Mouse (Mus musculus) kidney, embryonic 15.5 days (tissue): Measurements from ENCODE around the gene Suox. TPM values are rescaled to one million over a fixed set of nuclear protein-coding genes. Genes with fewer than 3 reads are reported as not detected.

Experiments
- ATAC-seq: fragments of 200-750 bp; cut with Nextera tagmentation; replicated peaks from 2 replicates; pipeline ENCODE4 v1.8.0; 2017; ENCODE audit warnings: moderate TSS enrichment; ENCODE audit not compliant: low FRiP score
- H3K27ac ChIP-seq: fragments of 300-500 bp; sonication (generic); 2 replicates; pipeline ENCODE4 v1.5.1; 2015; ENCODE audit warnings: mild to moderate bottlenecking, inconsistent platforms
- H3K27me3 ChIP-seq: fragments of 300-500 bp; sonication (generic); 2 replicates; pipeline ENCODE4 v1.6.1; 2015; ENCODE audit warnings: inconsistent platforms
- H3K36me3 ChIP-seq: fragments of 300-500 bp; sonication (generic); 2 replicates; pipeline ENCODE4 v1.6.1; 2015; ENCODE audit warnings: inconsistent platforms
- H3K4me1 ChIP-seq: fragments of 300-500 bp; sonication (generic); 2 replicates; pipeline ENCODE4 v1.6.1; 2015; ENCODE audit warnings: inconsistent platforms
- H3K4me2 ChIP-seq: fragments of 300-500 bp; sonication (generic); 2 replicates; pipeline ENCODE4 v1.6.1; 2015; ENCODE audit warnings: moderate library complexity, mild to moderate bottlenecking, inconsistent platforms
- H3K4me3 ChIP-seq: fragments of 300-500 bp; sonication (generic); replicated peaks from 2 replicates; pipeline ENCODE4 v1.5.1; 2015; ENCODE audit warnings: mild to moderate bottlenecking, inconsistent platforms
- H3K9ac ChIP-seq: fragments of 300-500 bp; sonication (generic); 2 replicates; pipeline ENCODE4 v1.6.1; 2015; ENCODE audit warnings: mild to moderate bottlenecking, inconsistent platforms
- H3K9me3 ChIP-seq: fragments of 300-500 bp; sonication (generic); replicated peaks from 2 replicates; pipeline ENCODE4 v1.6.1; 2016; ENCODE audit warnings: inconsistent platforms
- WGBS: fragments of 180-500 bp; shearing (Covaris S2); methylation state at CpG from one replicate; pipeline ENCODE4 v1.1.7; 2015; ENCODE audit warnings: mixed read lengths; 5-methylcytosine and 5-hydroxymethylcytosine counted together
- polyA plus RNA-seq: library from polyadenylated mRNA; unstranded; fragments of >200 nt; fragmentation: Nextera tagmentation; extraction: Ambion mirVana; gene quantifications from 2 replicates; pipeline ENCODE4 v1.2.1, GENCODE M21; 2015

Suox gene
- polyA plus RNA-seq, 1 experiment from 2014 or later: 13.2 TPM

DNA sequence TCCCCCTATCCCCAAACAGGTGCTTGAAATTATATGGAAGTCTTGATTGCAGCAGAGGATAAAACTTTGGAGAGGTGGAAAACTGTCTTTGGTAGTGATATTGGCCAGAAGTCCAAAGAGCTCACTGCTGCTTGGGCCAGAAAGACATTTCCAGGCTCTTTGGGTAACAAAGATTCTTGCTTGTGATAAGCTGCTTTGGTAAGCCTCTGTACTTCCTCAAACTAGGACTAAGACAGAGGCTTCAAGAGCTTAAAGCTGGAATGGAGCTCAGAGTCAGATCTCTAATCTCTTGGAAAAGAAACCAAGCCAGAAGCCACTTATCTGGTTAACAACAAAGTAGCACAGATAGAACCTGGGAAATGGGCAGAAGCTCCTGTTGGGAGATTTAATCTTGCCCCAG lies 11.4 kb downstream of the Suox start:
- Histone ChIP-seq H3K9me3 (no peaks in the 10 kb centered on the region), H3K4me1 (0 out of 2 replicates have a peak, but pooled peaks cover 5% of the 10 kb centered on the region), H3K9ac (no peak overlapping the region), H3K4me2 (no peak overlapping the region), H3K27me3 (no peaks in the 10 kb centered on the region), H3K36me3 (no peaks in the 10 kb centered on the region), H3K4me3 (no peak overlapping the region), H3K27ac (no peak overlapping the region)
- ATAC-seq: no peak

DNA sequence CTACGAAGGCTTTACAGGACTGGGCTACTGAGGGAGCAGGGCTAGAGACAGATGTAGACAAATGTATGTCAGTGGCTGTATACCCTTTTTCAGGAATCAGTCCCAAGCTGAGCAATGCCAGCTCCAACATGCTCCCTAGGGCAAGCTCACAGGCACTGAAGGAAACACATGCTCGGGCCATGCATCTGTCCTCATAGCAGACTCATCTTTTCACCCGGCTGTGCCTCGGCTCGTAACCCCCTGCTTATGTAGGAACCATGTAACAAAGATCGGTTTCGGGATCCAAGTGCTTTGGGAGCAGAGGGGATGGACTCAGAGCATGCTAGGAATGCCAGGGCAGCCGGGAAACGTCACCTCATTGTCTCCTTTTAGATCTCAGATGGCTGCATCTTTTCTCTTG lies 14.4 kb downstream of the Suox start:
- ATAC-seq: no peak
- Histone ChIP-seq H3K4me1 (0 out of 2 replicates have a peak, but pooled peaks cover 5% of the 10 kb centered on the region), H3K27ac (no peak overlapping the region), H3K4me2 (no peak overlapping the region), H3K36me3 (no peaks in the 10 kb centered on the region), H3K9me3 (no peaks in the 10 kb centered on the region), H3K27me3 (no peaks in the 10 kb centered on the region), H3K4me3 (no peak overlapping the region), H3K9ac (no peak overlapping the region)
- 43% methylated on average over 9 of the region's 9 CpGs for WGBS

- Histone ChIP-seq H3K9ac (no peak overlapping the region), H3K27me3 (no peaks in the 10 kb centered on the region), H3K9me3 (no peaks in the 10 kb centered on the region), H3K4me1 (0 out of 2 replicates have a peak, but pooled peaks cover 5% of the 10 kb centered on the region), H3K4me2 (no peak overlapping the region), H3K36me3 (no peaks in the 10 kb centered on the region), H3K27ac (no peak overlapping the region), H3K4me3 (no peak overlapping the region)
- no peak for ATAC-seq
- 53% methylated on average over 9 of the region's 9 CpGs for whole genome bisulfite sequencing
Observed at GRCm38 (mm10) chr10:128657844-128658243, 16.0 kb downstream of the Suox start.

- no peak overlapping the region for H3K4me3 ChIP-seq
- 0 out of 2 replicates have a peak, but pooled peaks cover 5% of the 10 kb centered on the region for H3K4me1 ChIP-seq
- H3K27me3 ChIP-seq: no peaks in the 10 kb centered on the region
- no peaks in the 10 kb centered on the region for H3K9me3 ChIP-seq
- no peaks in the 10 kb centered on the region for H3K36me3 ChIP-seq
- ATAC-seq: no peak
- WGBS: 85% methylated on average over 1 of the region's 1 CpGs
- no peak overlapping the region for H3K27ac ChIP-seq
- no peak overlapping the region for H3K4me2 ChIP-seq
- no peak overlapping the region for H3K9ac ChIP-seq
Observed at GRCm38 (mm10) chr10:128656731-128657130, 17.1 kb downstream of the Suox start.

- H3K27ac ChIP-seq: no peak overlapping the region
- no peaks in the 10 kb centered on the region for H3K36me3 ChIP-seq
- no peak overlapping the region for H3K4me2 ChIP-seq
- H3K4me3 ChIP-seq: no peak overlapping the region
- no peak for ATAC-seq
- H3K9me3 ChIP-seq: no peaks in the 10 kb centered on the region
- H3K27me3 ChIP-seq: no peaks in the 10 kb centered on the region
- 90% methylated on average over 3 of the region's 3 CpGs for WGBS
- 0 out of 2 replicates have a peak, but pooled peaks cover 5% of the 10 kb centered on the region for H3K4me1 ChIP-seq
- no peak overlapping the region for H3K9ac ChIP-seq
Observed at GRCm38 (mm10) chr10:128655254-128655653, 18.6 kb downstream of the Suox start.

DNA sequence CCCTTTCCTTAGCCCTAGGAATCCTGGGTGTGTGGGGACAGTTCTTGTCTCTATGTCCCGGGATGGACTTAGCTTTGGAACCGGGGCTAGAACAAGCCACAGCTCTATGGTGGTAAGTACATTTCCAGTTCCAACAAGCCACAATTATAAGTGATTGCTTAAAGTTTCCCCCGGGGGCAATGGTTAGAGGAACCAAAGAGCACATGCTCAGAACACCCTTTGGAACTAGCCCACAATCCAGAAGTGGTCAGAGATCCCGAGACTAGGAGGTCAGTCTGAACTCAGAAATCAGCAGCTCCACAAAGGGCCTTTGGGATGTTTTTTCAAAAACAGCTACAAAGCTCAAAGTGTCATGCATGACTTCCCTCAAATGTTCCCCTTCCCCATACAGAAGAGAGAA lies 20.0 kb downstream of the Suox start:
- 70% methylated on average over 4 of the region's 4 CpGs for WGBS
- Histone ChIP-seq H3K36me3 (no peaks in the 10 kb centered on the region), H3K4me3 (no peak overlapping the region)

DNA sequence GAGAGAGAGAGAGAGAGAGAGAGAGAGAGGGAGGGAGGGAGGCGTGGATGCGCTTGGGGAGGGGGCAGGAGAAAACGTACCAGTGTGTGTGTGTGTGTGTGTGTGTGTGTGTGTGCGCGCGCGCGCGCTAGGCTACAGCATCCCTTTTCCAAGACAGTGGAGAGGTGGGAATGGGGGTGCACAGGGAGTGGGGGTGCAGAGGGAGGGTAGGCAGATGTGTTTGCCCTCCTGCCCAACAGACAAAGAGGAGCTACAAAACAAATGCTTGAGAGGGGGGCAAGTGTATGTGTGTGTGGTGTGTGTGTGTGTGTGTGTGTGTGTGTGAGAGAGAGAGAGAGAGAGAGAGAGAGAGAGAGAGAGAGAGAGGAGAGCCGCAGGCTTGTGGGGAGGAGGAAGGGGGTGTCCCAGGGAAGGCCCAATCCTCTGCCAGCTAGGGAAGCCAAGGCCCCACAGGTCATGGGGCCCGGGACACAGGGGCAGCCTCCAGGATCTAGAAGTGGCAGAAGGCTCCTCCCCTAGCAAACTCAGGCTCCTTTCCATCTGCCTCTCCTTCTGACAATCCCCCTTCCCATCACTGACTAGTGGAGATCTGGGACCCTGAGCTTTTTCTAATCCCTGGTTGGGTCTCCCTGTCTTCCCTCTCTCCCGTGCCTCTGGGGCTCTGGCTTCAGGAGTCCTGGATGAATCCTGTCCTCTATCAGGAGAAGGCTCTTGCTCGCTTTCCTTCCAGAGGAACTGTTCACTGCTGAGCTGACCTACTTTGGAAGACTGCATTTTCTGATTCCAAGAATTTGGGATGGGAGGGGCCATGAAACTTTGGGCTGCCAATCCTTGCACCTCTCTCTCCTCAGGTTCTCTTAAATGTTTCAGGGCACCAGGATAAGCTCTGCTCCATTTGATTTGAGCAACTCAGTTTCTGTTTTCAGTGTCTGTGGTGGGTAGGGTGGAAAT lies 27.5 kb downstream of the Suox start:
- no peaks in the 10 kb centered on the region for H3K9me3 ChIP-seq
- 0 out of 2 replicates have a peak, but pooled peaks cover 4% of the 10 kb centered on the region for H3K27me3 ChIP-seq
- 7% methylated on average over 11 of the region's 13 CpGs for WGBS
- H3K36me3 ChIP-seq: no peaks in the 10 kb centered on the region
- H3K9ac ChIP-seq: 0 out of 2 replicates have a peak overlapping the region, but pooled peaks have one; percentile 29
- peak overlapping the region; percentile 30; the same call in 1 of the 2 replicates for H3K27ac ChIP-seq
- peak; percentile 72 for ATAC-seq
- peaks cover 21% of the 10 kb centered on the region for H3K4me1 ChIP-seq
- peak overlapping the region; percentile 91 for H3K4me2 ChIP-seq
- peak overlapping the region; percentile 54 for H3K4me3 ChIP-seq

More for the DNA sequence above, 20.0 kb downstream of the Suox start:
- Histone ChIP-seq H3K4me1 (no peaks in the 10 kb centered on the region), H3K27me3 (no peaks in the 10 kb centered on the region), H3K27ac (no peak overlapping the region), H3K4me2 (no peak overlapping the region), H3K9me3 (no peaks in the 10 kb centered on the region), H3K9ac (no peak overlapping the region)
- no peak for ATAC-seq

- Histone ChIP-seq H3K9ac (peak within 1 kb of the TSS; percentile 54), H3K27ac (peak within 1 kb of the TSS; percentile 30; the same call in 1 of the 2 replicates), H3K4me2 (peak within 1 kb of the TSS; percentile 91), H3K4me3 (peak within 1 kb of the TSS; percentile 54), H3K36me3 (no peaks in the 10 kb centered on the region), H3K4me1 (peaks cover 21% of the 10 kb centered on the region), H3K9me3 (no peaks in the 10 kb centered on the region), H3K27me3 (0 out of 2 replicates have a peak, but pooled peaks cover 4% of the 10 kb centered on the region)
- ATAC-seq: peak; percentile 72
- 3% methylated on average over 36 of the region's 36 CpGs for WGBS
Observed at GRCm38 (mm10) chr10:128645111-128646011, 28.5 kb downstream of the Suox start, which contains the start of gene Ikzf4. Ikzf4 (minus strand) TSS chr10:128645991.

DNA sequence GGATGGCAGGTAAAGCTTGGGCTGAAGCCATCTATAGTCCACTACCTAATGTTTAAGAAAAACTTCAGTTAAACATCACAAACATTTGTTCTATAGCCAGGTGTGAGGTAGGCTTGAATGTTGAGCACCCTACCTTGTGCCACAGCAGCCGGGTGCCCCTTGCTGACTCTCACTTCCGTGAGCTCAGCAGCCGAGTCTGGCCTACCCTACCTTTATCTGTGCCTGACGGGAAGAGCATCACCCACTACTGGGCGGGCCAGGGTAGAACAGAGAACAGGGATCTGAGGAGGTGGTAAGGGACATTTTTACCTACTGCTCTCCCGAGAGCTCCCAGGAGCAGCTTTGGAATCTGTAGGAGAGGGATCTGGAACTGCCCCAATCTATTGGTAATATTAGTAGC lies 31.1 kb downstream of the Suox start:
- Histone ChIP-seq H3K4me2 (no peak overlapping the region), H3K9ac (no peak overlapping the region), H3K4me1 (peaks cover 21% of the 10 kb centered on the region), H3K27ac (no peak overlapping the region), H3K27me3 (0 out of 2 replicates have a peak, but pooled peaks cover 4% of the 10 kb centered on the region), H3K9me3 (no peaks in the 10 kb centered on the region), H3K4me3 (no peak overlapping the region), H3K36me3 (no peaks in the 10 kb centered on the region)
- no peak for ATAC-seq
- WGBS: 87% methylated on average over 6 of the region's 6 CpGs

GRCm38 (mm10) chr10:128641871-128642270 lies 32.0 kb downstream of the Suox start:
- no peak overlapping the region for H3K4me3 ChIP-seq
- H3K9me3 ChIP-seq: no peaks in the 10 kb centered on the region
- no peak for ATAC-seq
- no peaks in the 10 kb centered on the region for H3K36me3 ChIP-seq
- no peak overlapping the region for H3K27ac ChIP-seq
- WGBS: 83% methylated on average over 7 of the region's 7 CpGs
- peaks cover 21% of the 10 kb centered on the region for H3K4me1 ChIP-seq
- H3K9ac ChIP-seq: no peak overlapping the region
- 0 out of 2 replicates have a peak, but pooled peaks cover 4% of the 10 kb centered on the region for H3K27me3 ChIP-seq
- no peak overlapping the region for H3K4me2 ChIP-seq

DNA sequence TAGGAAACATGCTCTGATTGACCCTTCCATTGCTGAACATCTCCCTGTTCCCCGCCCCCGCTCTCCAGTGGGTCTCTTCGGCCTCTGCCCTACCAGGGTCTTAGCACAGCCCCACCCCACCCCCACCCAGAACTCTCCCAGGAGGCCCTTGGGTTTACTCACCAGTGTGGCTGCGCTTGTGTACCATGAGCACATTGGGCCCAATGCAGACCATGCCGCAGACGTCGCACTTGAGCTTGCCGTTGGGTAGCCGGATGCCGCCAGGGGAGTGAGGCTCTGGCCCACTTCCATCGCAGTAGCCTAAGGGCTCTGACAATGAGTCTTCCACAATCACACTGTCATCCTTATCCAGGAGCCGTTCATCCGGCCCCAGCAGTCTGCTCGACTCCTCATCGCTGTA lies 33.0 kb downstream of the Suox start:
- H3K4me2 ChIP-seq: no peak overlapping the region
- ATAC-seq: no peak
- H3K27me3 ChIP-seq: 0 out of 2 replicates have a peak, but pooled peaks cover 4% of the 10 kb centered on the region
- no peak overlapping the region for H3K9ac ChIP-seq
- H3K9me3 ChIP-seq: no peaks in the 10 kb centered on the region
- no peak overlapping the region for H3K4me3 ChIP-seq
- H3K27ac ChIP-seq: no peak overlapping the region
- WGBS: 93% methylated on average over 15 of the region's 15 CpGs
- 0 out of 2 replicates have a peak, but pooled peaks cover 4% of the 10 kb centered on the region for H3K36me3 ChIP-seq
- peaks cover 13% of the 10 kb centered on the region for H3K4me1 ChIP-seq
